Mouse (Mus musculus) cerebral cortex, adult 2 months (tissue): ENCODE results near the gene Ahr.

Experiments
- WGBS: fragments of 180-500 bp; shearing (Covaris S2); methylation state at CpG from one replicate; pipeline ENCODE4 v1.1.7; 2018; 5-methylcytosine and 5-hydroxymethylcytosine counted together

Gene Ahr

DNA sequence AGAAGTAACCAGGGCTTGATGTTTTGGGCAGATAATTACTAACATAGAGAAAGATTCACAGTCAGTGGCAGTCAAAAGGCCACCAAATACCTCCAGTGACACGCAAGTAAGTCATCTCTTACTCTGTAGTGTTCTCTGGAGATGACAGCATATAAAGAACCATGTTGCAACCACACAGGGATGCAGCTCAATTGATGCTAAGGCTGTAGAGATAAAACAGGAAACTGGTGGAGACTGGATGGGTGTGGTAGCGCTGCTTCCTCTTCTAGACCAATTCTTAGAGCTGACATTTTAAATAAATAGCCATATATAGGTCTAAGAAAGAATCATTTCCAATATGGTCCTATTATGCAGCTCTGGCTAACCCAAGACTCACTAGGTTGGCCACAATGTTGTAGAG lies 54.1 kb downstream of the Ahr start:
- 96% methylated on average over 2 of the region's 2 CpGs for WGBS

DNA sequence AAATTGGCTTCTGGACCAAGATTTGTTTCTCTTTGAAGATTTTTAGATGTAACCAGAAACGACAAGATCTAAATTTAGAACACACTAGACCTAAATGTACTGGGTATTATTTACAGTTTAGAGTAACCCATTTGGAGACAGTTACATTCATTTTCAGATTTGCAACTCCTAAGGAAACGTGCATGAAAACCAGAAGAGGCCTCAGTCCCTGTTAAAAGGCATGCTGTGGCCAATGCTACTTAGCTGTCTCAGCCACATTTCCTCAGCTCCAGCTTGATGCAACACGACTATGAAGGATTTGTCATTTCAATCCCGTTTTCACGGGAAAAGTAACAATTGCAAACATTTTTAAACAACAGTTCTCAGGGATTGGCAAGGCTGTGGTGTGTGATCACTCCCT lies 55.9 kb downstream of the Ahr start:
- 48% methylated on average over 5 of the region's 5 CpGs for WGBS

DNA sequence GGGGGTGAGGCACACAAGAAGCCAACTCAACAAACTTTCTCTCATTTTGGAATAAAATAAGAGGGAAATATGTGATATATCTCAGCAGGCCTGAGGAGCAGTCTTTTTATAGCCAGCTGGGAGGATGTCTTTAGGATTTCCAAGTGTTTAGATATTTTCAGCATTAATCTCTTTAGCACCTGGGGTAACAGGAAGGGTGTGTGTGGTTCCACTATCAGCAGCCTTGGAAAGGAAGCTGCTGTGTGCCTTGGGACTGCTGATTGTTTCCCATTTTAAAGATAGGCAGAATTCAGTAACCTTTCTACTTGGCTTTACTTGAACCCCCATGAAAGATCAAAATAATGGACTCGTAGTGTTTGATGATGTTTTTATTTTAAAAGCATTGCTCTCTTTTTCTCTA lies 71.4 kb downstream of the Ahr start:
- WGBS, result 83% methylated on average over 1 of the region's 1 CpGs

DNA sequence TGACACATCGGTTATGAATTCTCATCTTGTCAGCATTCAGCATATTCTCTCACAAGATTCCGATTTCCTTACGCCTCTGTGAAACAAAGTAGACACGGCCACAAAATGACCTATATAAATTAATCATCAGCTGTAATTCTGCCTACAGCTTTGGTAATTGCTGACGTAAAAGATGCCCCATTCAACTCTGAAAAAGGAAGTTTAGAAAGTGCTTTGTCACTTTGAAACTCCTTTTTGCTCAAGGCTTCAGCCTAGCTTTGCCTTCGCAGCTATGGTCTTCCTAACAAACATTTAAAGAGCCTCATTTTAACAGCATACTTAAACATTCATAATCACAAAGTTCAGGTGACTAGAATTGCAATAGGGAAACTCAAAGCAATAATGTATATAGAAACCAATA lies 72.2 kb downstream of the Ahr start:
- WGBS, result 88% methylated on average over 6 of the region's 6 CpGs

DNA sequence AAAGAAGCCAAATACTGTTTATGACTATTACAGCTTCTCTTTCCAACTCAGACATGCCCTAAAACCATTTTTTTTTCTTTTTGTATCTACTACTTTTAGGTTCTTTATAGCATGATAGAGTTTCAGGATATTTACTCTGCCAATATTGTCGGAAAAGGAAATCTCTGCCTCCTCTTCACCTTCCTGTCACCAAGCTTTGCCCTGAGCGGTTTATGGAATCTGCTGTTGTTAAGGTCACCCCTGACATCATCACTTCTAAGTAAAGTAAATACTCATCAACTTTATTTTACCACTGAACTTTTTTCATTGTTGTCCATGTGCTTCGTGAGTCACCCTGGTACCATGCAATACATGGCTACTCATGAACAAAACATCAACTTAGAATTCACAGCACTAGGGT lies 75.2 kb downstream of the Ahr start:
- 79% methylated on average over 3 of the region's 3 CpGs for WGBS
